Mouse (Mus musculus) heart, embryonic 10.5 days (tissue): Measurements from ENCODE around the gene Trpc4ap. TPM values are rescaled to one million over a fixed set of nuclear protein-coding genes. Genes with fewer than 3 reads are reported as not detected.

Experiments used
- DNase-seq: peaks from one replicate; pipeline ENCODE4 v3.0.0-alpha.2; 2017; ENCODE audit warnings: low spot score
- H3K27ac ChIP-seq: fragments of 300-500 bp; sonication (generic); 2 replicates; pipeline ENCODE4 v1.5.1; 2016; ENCODE audit warnings: mild to moderate bottlenecking
- H3K27me3 ChIP-seq: fragments of 300-500 bp; sonication (generic); 2 replicates; pipeline ENCODE4 v1.6.1; 2016; ENCODE audit warnings: mild to moderate bottlenecking; ENCODE audit not compliant: poor library complexity, insufficient read depth, severe bottlenecking
- H3K36me3 ChIP-seq: fragments of 300-500 bp; sonication (generic); 2 replicates; pipeline ENCODE4 v1.6.1; 2016; ENCODE audit warnings: mild to moderate bottlenecking, moderate library complexity
- H3K4me1 ChIP-seq: fragments of 300-500 bp; sonication (generic); 2 replicates; pipeline ENCODE4 v1.6.1; 2016; ENCODE audit warnings: mild to moderate bottlenecking
- H3K4me3 ChIP-seq: fragments of 300-500 bp; sonication (generic); 2 replicates; pipeline ENCODE4 v1.5.1; 2016; ENCODE audit warnings: mild to moderate bottlenecking, moderate library complexity
- H3K9me3 ChIP-seq: fragments of 300-500 bp; sonication (generic); 2 replicates; pipeline ENCODE4 v1.6.1; 2016; ENCODE audit warnings: mild to moderate bottlenecking, moderate library complexity
- WGBS: fragments of 180-500 bp; shearing (Covaris S2); methylation state at CpG from one replicate; pipeline ENCODE4 v1.1.7; 2016; 5-methylcytosine and 5-hydroxymethylcytosine counted together
- polyA plus RNA-seq: library from polyadenylated mRNA; unstranded; fragments of >200 nt; fragmentation: Nextera tagmentation; extraction: Ambion mirVana; gene quantifications from 2 replicates; pipeline ENCODE4 v1.2.1, GENCODE M21; 2016

Gene Trpc4ap
- polyA plus RNA-seq, 1 experiment from 2014 or later: 107 TPM

DNA sequence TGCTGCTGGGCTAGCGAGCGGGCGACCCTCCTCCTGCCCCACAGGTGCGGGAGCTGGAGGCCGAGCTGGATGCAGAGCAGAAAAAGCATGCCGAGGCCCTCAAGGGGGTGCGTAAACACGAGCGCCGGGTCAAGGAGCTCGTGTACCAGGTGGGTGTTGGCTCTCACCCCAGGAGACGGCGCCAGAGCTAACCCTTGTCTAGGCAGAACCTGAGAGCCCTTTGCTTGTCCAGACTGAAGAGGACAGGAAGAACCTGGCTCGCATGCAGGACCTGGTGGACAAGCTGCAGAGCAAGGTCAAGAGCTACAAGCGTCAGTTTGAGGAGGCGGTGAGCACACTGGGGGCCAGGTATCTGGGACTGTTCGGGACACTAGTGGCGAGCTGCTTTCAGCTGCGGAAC is 59.1 kb downstream of the Trpc4ap start:
- H3K27me3 ChIP-seq: peaks cover 68% of the 10 kb centered on the region
- peaks cover 100% of the 10 kb centered on the region for H3K36me3 ChIP-seq
- H3K9me3 ChIP-seq: no peaks in the 10 kb centered on the region
- 65% methylated on average over 19 of the region's 19 CpGs for WGBS
- H3K4me1 ChIP-seq: peaks cover 62% of the 10 kb centered on the region
- no peak overlapping the region for H3K27ac ChIP-seq
- DNase-seq: no peak
- no peak overlapping the region for H3K4me3 ChIP-seq

DNA sequence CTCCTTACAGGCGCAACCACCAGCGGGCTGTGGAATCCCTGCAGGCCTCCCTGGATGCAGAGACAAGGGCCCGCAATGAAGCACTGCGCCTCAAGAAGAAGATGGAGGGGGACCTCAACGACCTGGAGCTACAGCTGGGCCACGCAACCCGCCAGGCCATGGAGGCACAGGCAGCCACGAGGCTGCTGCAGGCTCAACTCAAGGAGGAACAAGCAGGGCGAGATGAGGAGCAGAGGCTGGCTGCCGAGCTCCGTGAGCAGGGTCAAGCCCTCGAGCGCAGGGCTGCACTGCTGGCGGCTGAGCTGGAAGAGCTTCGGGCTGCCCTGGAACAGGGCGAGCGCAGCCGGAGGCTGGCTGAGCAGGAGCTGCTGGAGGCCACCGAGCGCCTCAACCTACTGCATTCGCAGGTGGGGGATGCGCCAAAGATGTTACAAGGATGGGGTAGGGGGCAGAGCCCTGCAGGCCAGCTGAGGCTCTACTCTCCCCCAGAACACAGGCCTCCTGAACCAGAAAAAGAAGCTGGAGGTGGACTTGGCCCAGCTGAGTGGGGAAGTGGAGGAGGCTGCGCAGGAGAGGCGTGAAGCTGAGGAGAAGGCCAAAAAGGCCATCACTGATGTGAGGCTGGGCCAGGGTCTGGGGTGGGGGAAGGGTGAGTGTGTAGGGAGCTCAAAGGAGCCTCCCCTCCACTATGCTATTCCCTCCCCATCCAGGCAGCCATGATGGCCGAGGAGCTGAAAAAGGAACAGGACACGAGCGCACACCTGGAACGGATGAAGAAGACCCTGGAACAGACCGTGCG is 59.8 kb downstream of the Trpc4ap start:
- Histone ChIP-seq H3K36me3 (peaks cover 100% of the 10 kb centered on the region), H3K4me3 (no peak overlapping the region), H3K9me3 (no peaks in the 10 kb centered on the region), H3K27me3 (peaks cover 76% of the 10 kb centered on the region), H3K27ac (no peak overlapping the region), H3K4me1 (peaks cover 64% of the 10 kb centered on the region)
- WGBS: 73% methylated on average over 30 of the region's 30 CpGs
- no peak for DNase-seq

DNA sequence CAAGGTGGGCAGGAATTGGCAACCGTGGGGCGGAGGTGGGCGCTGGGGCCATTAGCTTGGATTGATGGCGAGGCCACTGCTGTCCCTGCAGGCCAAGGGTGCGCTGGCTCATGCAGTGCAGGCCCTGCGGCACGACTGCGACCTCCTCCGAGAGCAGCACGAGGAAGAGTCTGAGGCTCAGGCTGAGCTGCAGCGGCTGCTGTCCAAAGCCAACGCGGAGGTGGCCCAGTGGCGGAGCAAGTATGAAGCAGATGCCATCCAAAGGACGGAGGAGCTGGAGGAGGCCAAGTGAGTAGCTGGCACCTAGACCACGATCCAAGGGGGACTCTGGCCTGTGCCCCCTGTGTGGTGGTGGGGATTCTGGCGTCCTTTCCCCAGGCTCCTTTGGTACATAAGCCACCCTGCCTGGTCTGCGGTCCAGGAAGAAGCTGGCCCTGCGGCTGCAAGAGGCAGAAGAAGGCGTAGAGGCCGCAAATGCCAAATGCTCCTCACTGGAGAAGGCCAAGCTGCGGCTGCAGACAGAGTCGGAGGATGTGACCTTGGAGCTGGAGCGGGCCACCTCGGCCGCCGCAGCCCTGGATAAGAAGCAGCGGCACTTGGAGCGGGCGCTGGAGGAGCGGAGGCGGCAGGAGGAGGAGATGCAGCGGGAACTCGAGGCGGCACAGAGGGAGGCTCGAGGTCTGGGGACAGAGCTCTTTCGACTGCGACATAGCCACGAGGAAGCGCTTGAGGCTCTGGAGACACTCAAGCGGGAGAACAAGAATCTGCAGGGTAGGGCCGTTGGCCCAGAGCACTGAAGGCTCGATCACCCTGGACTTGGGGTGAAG is 61.4 kb downstream of the Trpc4ap start:
- no peak for DNase-seq
- peaks cover 100% of the 10 kb centered on the region for H3K36me3 ChIP-seq
- 21% methylated on average over 43 of the region's 43 CpGs for WGBS
- peak overlapping the region; percentile 48; the same call in 1 of the 2 replicates for H3K27ac ChIP-seq
- H3K4me3 ChIP-seq: no peak overlapping the region
- H3K9me3 ChIP-seq: no peaks in the 10 kb centered on the region
- H3K4me1 ChIP-seq: peaks cover 74% of the 10 kb centered on the region
- peaks cover 91% of the 10 kb centered on the region for H3K27me3 ChIP-seq

DNA sequence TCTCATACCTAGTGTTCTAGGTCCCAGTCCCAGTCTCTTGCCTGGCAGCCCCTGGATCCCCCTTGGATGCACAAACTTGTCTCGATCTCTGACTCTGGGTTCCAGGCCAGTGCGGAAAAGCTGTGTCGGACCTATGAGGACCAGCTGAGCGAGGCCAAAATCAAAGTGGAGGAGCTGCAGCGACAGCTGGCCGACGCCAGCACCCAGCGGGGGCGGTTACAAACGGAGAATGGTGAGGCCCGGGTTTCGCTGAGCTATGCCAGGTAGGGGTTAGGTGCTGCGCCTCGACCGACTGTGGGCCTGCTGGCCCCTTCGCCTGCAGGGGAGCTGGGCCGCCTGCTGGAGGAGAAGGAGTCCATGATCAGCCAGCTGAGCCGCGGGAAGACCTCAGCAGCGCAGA is 62.0 kb downstream of the Trpc4ap start:
- Histone ChIP-seq H3K4me3 (no peak overlapping the region), H3K4me1 (peaks cover 73% of the 10 kb centered on the region), H3K9me3 (no peaks in the 10 kb centered on the region), H3K27me3 (peaks cover 98% of the 10 kb centered on the region), H3K27ac (peak overlapping the region; percentile 48; the same call in 1 of the 2 replicates), H3K36me3 (peaks cover 100% of the 10 kb centered on the region)
- no peak for DNase-seq
- 35% methylated on average over 20 of the region's 20 CpGs for WGBS

DNA sequence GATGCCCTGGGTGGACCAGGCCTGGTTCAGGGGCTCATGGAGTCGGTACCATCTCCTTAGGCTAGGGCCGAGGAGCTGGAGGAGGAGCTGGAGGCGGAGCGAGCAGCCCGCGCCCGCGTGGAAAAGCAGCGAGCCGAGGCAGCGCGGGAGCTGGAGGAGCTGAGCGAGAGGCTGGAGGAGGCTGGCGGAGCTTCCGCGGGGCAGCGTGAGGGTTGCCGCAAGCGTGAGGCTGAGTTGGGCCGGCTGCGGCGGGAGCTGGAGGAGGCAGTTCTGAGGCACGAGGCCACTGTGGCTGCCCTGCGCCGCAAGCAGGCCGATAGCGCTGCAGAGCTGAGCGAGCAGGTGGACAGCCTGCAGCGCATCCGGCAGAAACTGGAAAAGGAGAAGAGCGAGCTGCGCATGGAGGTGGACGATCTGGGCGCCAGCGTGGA is 62.9 kb downstream of the Trpc4ap start:
- Histone ChIP-seq H3K27ac (peak overlapping the region; percentile 52; the same call in 1 of the 2 replicates), H3K9me3 (no peaks in the 10 kb centered on the region), H3K27me3 (peaks cover 92% of the 10 kb centered on the region), H3K36me3 (peaks cover 99% of the 10 kb centered on the region), H3K4me1 (peaks cover 67% of the 10 kb centered on the region), H3K4me3 (peak overlapping the region; percentile 45)
- DNase-seq: no peak
- 10% methylated on average over 35 of the region's 35 CpGs for WGBS

DNA sequence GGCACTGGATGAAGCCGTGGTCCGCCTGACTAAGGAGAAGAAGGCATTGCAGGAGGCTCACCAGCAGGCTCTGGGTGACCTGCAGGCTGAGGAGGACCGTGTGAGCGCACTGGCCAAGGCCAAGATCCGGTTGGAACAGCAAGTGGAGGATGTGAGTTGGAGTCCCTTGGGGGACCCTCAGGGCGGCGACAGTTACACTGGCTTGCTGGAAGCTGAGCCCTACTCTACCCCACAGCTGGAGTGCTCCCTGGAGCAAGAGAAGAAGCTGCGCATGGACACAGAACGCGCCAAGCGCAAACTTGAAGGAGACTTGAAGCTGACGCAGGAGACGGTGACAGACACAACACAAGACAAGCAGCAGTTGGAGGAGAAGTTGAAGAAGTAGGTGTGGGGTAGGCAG is 63.7 kb downstream of the Trpc4ap start:
- H3K27me3 ChIP-seq: peaks cover 84% of the 10 kb centered on the region
- 71% methylated on average over 13 of the region's 13 CpGs for WGBS

DNA sequence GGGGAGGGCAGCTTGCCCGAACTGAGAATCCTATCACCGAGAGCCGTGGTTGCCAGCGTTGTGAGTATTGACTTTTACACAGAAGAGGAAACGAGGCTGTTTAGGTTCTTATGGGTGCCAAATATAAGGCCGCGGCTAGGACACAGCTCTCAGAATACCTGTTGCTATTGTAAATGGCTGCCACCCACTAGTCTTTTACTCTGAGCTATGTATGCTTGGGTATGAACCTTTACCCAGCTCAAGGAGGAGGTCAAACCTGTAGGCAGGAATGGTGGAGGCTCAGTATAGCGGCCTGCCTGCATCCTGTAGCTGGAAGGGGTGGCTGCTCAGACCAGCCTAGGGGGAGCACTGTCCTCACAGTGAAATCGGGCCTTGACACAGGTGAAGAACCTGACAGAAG is 64.1 kb downstream of the Trpc4ap start:
- DNase-seq: no peak
- Histone ChIP-seq H3K4me3 (no peak overlapping the region), H3K4me1 (peaks cover 65% of the 10 kb centered on the region), H3K9me3 (no peaks in the 10 kb centered on the region), H3K27ac (no peak overlapping the region), H3K27me3 (peaks cover 80% of the 10 kb centered on the region), H3K36me3 (peaks cover 97% of the 10 kb centered on the region)
- 78% methylated on average over 9 of the region's 9 CpGs for WGBS

More for the DNA sequence above, 63.7 kb downstream of the Trpc4ap start:
- no peak for DNase-seq
- Histone ChIP-seq H3K4me3 (peak overlapping the region; percentile 45), H3K36me3 (peaks cover 97% of the 10 kb centered on the region), H3K9me3 (no peaks in the 10 kb centered on the region), H3K4me1 (peaks cover 64% of the 10 kb centered on the region), H3K27ac (0 out of 2 replicates have a peak overlapping the region, but pooled peaks have one; percentile 52)

DNA sequence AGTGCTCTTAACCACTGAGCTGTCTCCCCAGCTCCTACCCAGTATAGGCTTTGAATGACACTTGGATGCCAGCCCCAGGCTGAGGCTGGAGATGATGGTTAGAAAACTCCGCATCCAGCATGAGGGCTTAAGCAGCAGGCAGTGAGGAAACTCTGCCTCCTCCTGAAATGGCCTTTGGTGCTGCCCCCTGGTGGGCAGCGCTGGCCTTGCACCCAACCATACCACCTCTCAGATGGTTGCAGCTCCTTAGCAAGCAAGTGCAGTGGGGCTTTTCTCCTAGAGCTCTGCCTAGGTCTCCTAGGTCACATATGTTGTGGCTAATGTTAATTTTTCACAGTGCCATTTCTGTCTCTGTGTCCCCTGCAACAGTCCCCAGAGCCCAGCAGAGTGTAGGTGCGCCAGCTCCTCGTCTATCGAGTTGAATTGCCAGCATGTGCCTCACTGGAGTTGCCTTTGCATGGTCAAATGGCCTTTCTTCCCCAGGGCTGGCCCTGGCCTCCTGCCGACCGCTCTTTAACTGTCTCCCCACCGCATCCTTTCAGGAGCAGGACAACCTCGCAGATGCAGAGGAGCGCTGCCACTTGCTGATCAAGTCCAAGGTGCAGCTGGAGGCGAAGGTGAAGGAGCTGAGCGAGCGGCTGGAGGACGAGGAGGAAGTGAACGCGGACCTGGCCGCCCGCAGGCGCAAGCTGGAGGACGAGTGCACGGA is 65.0 kb downstream of the Trpc4ap start:
- DNase-seq: no peak
- H3K36me3 ChIP-seq: peaks cover 97% of the 10 kb centered on the region
- WGBS: 52% methylated on average over 21 of the region's 21 CpGs
- peaks cover 76% of the 10 kb centered on the region for H3K27me3 ChIP-seq
- H3K27ac ChIP-seq: no peak overlapping the region
- H3K4me3 ChIP-seq: no peak overlapping the region
- H3K4me1 ChIP-seq: peaks cover 64% of the 10 kb centered on the region
- no peaks in the 10 kb centered on the region for H3K9me3 ChIP-seq

DNA sequence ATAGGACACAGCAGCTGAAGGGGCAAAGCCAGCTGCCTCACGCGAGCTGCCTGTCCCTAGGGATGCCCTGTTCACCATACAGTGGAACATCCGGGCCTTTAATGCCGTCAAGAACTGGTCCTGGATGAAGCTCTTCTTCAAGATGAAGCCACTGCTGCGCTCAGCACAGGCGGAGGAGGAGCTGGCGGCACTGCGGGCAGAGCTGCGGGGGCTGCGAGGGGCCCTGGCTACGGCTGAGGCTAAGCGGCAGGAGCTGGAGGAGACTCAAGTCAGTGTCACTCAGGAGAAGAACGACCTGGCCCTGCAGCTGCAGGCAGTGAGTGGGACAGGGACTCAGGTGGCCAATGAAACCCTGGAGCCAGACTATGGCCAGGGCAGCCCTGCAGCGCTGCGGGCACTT is 65.9 kb downstream of the Trpc4ap start:
- H3K4me1 ChIP-seq: peaks cover 55% of the 10 kb centered on the region
- no peak overlapping the region for H3K4me3 ChIP-seq
- H3K36me3 ChIP-seq: peaks cover 94% of the 10 kb centered on the region
- H3K27me3 ChIP-seq: peaks cover 67% of the 10 kb centered on the region
- WGBS: 56% methylated on average over 15 of the region's 15 CpGs
- no peak overlapping the region for H3K27ac ChIP-seq
- DNase-seq: no peak
- H3K9me3 ChIP-seq: no peaks in the 10 kb centered on the region

DNA sequence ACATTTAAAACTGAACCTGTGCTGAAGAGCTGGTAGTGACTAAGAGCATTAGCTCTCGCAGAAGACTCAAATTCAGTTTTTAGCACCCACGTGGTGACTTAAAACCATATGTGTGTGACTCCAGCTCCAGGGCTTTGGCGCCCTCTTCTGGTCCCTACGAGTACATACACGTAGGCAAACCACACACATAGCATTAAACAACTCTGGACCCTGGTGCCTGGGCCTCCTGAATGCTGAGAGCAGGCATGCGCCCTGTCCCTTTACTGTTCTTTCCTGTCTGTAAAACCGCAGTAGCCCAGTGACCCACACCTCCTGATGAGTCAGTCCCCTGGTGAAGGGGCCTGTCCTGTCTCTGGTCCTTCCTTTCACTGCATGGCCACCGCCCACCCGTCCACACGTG is 67.5 kb downstream of the Trpc4ap start:
- H3K4me3 ChIP-seq: no peak overlapping the region
- WGBS: 43% methylated on average over 10 of the region's 10 CpGs
- H3K27me3 ChIP-seq: peaks cover 52% of the 10 kb centered on the region
- peaks cover 43% of the 10 kb centered on the region for H3K4me1 ChIP-seq
- H3K36me3 ChIP-seq: peaks cover 89% of the 10 kb centered on the region
- no peaks in the 10 kb centered on the region for H3K9me3 ChIP-seq
- H3K27ac ChIP-seq: no peak overlapping the region
- DNase-seq: no peak

DNA sequence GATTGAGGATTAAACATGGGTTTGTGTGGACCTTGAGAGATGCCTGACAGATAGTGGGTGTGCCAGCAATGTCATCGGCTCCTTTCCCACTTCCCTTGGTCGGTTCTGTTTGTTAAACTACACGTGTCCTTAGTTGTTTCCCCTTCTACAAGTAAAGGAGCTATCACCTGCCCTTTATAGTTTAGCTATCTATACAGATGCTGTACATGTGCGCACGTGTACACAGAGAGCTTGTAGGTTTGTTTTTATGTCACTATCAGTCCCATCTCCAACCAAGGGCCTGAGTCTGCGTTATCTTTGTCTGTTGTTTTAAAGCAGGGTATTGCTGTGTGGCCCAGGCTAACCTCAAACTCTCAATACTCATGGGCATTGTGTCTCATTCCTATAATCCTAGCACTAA is 68.2 kb downstream of the Trpc4ap start:
- peaks cover 82% of the 10 kb centered on the region for H3K36me3 ChIP-seq
- no peaks in the 10 kb centered on the region for H3K9me3 ChIP-seq
- WGBS: 81% methylated on average over 6 of the region's 6 CpGs

DNA sequence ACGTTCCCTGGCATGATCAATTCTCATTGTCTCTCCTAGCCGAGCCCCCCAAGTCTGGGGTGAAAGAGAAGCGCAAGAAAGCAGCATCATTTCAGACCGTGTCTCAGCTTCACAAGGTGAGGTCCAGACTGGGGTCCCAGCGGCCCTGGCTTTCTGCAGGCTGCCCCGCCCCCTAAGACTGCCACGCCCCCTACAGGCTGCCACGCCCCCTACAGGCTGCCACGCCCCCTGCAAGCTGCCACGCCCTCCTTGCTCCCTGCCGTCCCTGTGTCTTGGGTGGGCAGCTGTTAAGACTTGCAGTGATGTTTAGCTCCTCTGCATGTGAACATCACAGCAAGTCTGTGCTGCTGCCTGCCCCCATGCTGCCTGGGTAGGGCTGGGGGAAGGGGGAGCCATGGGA is 69.6 kb downstream of the Trpc4ap start:
- 29% methylated on average over 11 of the region's 11 CpGs for WGBS
- peaks cover 80% of the 10 kb centered on the region for H3K36me3 ChIP-seq

More for the DNA sequence above, 68.2 kb downstream of the Trpc4ap start:
- H3K4me3 ChIP-seq: no peak overlapping the region
- DNase-seq: no peak
- peaks cover 44% of the 10 kb centered on the region for H3K27me3 ChIP-seq
- peaks cover 37% of the 10 kb centered on the region for H3K4me1 ChIP-seq
- no peak overlapping the region for H3K27ac ChIP-seq

More for the DNA sequence above, 69.6 kb downstream of the Trpc4ap start:
- Histone ChIP-seq H3K4me3 (no peak overlapping the region), H3K9me3 (no peaks in the 10 kb centered on the region), H3K4me1 (peaks cover 41% of the 10 kb centered on the region), H3K27me3 (peaks cover 30% of the 10 kb centered on the region), H3K27ac (no peak overlapping the region)
- no peak for DNase-seq
